Mouse (Mus musculus) c-Kit-positive CD71-positive TER-119-negative erythroid progenitor cells, embryonic 14.5 days (primary cell): ENCODE results near the gene Mospd3.

Source experiments
- DNase-seq: peaks from one replicate; pipeline ENCODE4 v3.0.0-alpha.2; 2013; ENCODE audit warnings: low read depth

Gene Mospd3

DNA sequence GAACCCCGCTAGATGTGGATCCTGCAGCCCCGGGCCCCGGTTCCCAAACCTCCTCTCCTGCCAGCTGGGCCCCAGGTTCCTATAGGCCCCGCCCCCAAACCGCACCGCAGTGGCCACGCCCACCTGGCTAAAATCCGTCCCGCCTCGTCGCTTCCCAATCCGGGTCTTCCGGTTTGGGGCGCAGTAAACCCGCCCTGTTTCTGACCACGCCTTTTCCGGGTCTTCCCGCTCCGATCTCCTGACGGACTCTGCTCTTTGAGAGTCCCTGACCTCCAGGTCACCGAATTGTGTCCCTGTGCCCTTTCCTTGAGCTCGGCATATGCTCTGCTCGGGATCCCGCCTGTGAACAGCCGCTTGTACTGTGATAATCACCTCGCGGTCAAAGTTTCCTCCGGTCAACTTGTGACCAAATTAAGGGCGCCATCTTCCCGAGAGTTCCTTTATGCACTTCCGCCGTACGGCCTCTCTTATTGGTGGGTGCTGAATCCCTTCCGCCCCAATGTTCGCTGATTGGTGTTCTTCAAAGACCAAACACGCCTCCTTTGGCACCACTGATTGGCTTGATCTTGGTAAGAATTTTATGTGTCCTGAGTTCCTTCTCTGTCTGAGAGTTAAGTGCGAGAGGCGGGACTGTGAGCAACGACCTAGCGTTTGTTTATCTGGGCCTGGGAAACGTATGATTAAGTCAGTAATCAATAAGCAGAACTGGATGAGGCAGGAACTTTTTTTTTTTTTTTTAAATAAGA is at the start of gene Mospd3:
Mospd3 (minus strand) TSS at position 440 of the 746 bp plus-strand sequence.
- DNase-seq: peak; percentile 98

DNA sequence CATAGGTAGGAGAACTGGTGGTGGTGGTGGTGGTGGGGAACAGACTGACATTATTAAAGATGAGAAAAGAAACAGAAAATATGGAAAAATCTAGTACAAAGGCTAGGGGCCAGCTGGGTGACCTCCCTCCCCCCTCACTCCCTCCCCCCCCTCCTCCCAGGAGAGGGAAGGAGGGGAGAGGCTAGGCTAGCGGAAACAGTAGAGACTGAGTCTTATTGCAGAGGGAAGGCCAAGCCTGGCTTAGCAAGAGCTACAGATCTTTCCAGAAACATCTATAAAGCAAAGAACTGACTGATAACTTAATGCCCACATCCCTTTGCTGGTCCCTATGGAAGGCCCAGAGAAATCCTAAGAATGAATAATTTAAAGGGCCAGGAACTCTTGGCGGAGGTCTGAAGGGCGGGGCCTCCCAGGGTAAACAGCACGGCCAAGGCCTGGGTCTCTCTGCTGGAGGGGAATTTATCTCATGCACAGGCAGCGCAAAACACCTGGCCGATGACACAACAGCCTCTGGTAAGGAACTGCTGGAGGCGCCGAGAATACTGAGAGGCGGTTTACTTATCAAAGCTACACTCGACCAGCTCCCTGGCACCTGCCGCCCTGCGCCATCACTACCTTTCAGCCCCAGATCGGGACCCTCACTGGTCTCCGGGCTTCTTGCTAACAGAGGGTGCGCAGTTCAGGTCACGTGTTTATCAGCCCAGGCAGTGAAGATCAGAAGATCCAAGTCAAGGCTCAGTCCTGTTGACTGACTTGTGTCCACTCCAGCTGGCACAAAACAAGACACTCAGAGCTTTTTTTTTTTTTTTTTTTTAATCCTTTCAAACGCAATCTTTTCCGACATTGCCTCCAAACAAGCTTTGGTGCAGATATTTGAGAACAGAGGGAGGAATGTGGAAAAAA is 49.1 kb upstream of the Mospd3 start:
- DNase-seq: no peak

DNA sequence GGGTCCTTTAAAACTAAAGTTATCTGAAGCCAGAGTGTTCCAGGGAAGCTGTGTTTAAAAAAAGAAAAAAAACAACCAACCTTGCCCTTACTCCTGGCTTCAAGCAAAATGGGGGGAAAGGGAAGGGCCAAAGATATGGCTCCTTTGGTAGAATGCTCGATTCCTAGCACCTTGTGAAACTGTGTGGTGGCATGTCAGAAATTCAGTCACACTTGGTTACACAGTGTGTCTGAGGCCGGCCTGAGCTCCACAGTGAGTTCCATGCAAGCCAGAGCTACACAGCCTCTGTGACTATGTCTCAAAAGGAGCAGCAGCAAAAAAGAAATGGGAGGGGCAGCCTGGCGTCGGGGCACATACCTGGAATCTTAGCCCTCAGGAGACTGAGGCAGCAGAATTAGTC is 48.4 kb upstream of the Mospd3 start:
- no peak for DNase-seq

DNA sequence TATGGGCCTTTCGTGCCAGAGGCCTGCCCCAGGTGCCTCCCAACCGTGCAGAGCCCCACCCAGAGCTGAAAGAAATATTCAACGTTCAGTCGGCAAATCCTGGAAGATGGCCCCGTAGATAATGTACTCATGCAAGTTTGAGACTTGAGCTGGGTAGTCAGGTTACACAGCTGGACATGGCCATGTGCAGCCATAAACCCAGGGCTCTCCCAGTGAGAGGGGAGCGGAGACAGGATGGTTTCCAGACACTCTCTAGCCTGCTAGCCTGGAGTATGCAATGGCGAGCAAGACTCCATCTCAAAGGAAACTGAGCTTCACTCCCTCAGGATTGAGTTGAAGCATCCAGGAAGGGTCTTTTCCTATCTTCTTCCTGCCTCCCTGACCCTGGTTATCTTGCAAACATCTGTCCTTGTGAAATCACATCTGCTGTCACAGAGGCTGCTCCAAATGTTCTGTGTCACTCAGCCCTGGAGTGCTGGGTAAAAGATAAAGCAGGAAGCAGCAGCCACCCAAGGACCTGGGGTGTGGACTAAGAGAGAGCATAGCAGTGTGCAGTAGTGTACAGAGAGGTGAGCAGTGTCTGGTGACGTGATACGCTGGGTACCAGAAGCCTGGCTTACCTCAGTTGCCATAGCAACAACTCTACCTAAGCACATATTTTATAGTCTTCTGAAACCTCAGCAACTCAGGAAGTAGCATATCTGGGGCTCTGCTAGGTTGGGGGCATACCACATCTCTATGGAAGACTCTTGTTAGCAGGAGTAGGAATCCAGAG is 47.2 kb upstream of the Mospd3 start:
- no peak for DNase-seq

DNA sequence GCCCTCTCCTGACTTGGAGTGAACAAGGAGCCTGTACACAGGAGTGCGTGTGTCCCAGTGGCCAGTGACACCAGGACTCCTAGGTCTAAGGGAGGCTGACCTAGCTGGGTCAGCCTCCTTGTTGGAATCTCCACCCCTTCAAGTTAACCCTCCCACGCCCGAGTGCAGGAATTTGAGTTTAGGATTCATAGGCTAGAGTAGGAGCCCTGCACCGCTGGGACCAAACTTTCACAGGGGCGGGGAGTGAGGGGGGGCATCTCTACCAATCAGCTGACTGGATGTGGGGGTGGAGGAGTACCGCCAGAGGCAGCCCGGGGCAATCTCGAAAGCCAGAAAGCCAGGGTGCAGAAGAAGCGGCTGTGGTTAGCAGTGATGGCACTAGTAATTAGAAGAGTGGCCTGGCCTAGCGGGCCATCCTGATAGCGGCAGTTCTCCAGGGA is 44.8 kb upstream of the Mospd3 start, which contains the start of gene Irs3:
Irs3 (minus strand) TSS at position 63 of the 440 bp plus-strand sequence.
- DNase-seq: no peak

DNA sequence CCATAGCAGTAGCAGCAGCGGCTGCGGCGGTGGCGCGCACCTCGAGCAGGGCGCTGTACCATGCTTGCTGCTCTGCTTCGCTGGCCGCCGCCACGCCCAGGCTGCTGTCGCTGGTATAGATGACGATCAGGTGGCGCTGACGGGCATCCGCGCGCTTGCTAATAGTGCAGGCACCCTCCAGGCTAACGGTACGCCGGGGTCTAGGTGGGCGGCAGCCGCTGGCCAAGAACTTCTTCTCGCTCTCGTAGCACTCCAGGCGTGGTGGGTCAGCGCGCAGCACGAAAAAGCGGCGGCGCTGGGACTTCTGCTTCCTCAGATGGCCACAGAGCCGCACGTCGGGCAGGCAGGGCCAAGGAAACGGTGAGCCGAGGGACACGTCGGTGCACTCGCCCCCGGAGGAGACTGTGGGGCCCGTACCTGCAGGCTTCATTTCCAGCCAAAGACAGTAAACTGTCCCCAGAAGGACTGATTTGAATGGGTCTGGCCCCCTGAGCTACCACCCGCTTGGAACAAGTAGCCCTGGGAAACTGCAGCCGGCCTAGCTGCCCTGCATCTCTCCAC is 44.3 kb upstream of the Mospd3 start:
- no peak for DNase-seq

DNA sequence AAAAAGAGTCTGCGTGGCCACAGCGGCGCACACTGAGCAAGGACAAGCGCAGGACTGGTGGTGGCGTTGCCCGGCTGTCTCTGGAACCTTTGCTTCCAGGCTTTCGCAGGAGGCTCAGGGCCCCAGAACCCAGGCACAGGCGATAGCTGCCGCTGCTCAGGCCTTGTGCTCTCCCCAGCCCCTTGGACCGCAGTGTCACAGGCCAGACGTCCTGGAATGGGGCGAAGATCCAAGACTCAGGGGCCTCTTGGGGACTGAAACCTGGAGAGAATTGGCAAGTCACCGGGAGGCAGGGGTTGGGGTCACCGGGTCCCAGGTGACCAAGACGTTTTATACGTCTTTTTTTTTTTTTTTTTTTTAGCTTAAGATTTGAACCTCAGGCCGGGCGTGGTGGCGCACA is 43.6 kb upstream of the Mospd3 start:
- DNase-seq: no peak

DNA sequence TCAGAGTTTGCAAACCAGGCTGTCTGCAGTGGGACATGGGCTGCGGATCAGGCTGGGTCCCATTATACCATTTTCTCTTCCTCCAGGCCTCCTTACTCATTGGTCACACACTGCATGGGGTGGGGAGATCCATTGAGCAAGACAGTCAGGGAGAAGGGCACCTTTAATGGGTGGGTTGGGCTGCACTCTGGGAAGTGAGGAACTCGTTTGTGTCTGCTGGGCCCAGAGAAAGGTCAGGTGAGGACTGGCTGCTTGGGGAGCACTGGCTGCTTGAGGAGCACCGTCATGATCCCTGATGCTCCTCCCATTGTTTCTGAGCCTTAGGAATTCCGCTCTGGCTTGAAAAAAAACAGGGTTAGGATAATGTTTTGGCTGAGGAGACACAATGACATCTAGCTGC is 42.0 kb upstream of the Mospd3 start:
- no peak for DNase-seq

DNA sequence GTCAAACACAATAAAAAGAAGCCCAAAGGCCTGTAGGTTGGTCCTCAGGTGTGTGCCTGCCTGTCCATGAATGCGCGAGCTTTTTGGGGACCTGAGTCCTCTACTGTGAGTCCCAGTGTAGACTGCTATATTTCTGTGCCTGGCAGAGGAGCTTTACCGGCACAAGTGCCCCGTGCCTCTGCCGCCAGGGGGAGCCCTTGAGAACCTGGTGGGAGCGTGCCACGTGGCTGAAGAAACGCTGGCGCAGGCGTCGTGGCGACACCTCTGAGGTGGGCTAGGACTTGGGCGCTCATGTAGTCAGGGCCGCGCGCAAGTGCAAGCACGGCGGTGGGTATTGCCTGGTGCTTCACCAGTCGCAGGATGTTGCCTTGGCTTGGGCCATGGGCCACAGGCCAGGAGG is 40.2 kb upstream of the Mospd3 start, which contains the start of gene Sap25:
Sap25 (plus strand) TSS at position 281 of the 400 bp plus-strand sequence.
- DNase-seq: no peak

DNA sequence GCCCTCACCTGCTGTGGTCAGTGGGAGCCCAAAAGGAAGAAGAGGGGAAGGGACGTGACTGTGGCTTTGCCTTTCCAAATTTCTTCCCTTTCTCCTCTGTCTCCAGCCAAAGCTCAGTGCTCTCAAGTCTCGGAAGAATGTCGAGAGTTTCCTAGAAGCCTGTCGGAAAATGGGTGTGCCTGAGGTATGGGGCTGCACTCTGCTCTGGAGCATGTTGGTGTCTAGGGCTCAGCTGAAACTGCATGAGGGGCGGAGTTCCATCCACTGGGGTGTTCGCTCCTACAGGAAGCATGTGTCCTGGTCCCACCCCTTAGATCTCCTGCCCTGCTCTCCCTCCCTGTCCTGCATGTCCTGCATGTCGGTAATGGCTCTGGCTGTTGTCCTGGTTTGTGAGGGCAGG is 38.6 kb upstream of the Mospd3 start:
- no peak for DNase-seq

DNA sequence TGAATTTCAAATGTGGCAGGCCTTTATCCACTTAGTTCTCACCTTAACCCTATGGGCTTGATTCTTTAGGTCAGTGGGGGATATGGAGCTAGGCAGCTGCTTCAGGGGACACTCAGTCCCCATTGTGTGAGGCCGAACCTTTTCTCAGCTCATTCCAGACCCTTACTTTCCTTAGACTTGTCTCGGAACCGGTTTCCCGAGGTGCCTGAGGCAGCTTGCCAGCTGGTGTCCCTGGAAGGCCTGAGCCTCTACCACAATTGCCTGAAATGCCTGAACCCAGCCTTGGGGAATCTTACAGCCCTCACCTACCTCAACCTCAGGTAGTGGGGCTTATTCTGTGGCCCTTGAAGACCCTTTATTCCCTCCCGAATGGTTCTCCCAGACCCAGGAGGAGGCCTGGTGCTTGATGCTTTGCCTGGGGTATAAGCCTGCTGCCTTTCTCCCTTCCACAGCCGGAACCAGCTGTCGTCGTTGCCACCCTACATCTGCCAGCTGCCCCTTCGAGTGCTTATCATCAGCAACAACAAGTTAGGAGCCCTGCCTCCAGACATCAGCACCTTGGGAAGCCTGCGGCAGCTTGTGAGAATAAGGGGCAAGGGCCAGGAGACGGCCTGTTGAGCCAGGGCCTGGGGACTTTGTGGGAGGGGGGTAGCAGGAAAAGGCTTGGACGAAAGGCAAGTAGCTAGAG is 32.7 kb upstream of the Mospd3 start:
- no peak for DNase-seq

DNA sequence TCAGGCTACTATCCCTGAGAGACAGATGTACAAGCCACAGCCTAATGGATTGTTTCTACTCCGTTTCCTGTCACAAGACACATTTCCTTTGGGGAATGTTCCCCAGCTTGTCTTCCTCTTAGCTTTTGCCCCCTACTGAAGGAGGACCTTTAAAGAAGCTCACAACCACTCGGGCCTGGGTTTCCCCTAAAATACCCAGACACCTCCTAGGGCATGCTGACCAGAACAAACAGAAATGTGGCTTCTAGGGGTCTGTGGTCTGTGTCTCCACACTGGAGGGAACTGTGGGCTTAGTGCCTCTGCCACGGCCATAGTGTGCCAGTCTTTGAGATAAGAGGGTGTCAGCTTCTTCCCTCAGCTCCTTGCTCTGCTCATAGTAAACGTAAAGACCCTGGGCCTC is 30.7 kb upstream of the Mospd3 start:
- no peak for DNase-seq

DNA sequence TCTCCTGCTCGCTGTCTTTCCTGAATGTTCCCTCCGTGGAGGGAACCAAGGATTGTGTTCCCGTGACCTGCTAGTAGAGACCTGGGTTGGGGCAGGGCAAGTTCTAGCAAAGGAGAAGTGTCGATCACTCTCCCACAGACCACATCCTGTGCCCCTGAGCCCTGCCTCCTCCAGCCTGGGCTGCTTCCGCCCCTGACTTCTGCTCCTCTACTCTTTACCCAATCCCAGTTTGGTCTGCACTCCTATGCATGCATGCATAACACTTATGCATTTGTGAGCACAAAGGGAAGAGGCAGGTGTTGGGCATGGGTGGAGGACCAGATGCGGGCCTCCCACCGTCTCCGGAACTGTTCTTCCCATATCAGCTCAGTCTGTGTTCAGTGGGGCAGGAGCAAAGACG is 30.3 kb upstream of the Mospd3 start:
- DNase-seq: no peak

DNA sequence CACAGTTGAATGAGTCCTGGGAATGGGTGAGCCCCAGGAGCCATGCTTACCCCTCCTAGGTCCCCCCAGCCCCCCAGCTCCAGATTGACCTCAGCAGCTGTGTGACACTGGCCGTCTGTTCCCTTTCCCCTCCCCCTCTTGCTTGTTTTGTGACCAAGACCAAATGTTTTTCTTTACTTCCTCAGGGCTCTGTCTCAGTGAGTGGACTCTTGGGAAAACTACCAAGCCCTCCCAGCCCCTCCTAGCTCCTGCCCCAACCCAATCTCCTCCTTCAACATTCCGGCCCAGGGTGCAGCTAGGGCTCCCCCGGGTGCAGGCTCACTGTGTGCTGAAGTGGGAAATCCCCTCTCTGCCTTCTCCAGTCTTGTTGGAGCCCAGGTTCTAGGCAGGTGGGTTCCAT is 29.7 kb upstream of the Mospd3 start:
- no peak for DNase-seq

DNA sequence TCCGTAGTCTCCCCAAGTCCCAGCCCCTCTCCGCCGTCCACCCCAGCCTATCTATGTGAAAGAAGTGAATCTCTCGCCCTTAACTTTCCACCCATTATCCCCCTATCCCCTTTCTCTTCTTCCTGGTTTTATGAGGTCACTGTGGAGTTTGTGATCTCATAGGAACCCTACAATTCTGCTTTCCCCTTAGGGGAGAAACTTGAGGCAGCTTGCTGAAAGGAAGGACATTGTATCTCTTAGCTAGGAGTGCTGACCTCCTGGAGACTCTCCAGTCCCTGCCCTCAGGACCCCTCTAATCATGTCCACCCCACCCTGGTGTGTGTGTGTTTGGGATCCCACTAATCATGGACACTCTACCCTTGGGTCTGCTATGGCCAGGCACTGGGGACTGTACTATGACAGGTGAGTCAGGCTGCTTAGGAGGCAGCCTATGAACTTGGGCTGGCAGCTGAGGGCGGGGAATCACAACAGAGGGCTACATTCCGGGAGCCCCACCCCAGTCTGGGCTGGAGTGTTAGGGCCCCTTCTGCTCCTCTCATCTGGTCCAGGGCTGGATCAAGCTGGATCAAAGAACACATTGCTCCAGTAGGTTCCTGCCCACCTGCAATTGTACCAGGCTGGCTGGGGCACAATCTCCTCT is 29.2 kb upstream of the Mospd3 start:
- DNase-seq: no peak

DNA sequence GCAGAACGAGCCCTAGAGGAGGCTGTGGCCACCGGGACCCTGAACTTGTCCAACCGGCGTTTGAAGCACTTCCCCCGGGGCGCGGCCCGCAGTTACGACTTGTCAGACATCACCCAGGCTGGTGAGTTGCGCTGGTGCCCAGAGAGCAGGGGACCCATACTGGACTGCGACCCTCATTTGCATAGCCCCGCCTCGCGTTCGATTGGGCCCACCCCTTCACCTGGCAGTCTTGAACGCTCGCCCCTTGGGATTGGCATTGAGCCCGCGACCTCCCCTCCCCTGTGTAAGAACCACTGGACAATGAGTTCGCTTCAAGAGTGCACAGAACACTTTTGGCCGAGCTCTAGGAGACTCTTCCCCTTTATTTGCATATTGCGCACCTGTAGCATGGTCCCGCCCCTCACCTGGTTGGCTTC is 28.5 kb upstream of the Mospd3 start:
- DNase-seq: no peak

DNA sequence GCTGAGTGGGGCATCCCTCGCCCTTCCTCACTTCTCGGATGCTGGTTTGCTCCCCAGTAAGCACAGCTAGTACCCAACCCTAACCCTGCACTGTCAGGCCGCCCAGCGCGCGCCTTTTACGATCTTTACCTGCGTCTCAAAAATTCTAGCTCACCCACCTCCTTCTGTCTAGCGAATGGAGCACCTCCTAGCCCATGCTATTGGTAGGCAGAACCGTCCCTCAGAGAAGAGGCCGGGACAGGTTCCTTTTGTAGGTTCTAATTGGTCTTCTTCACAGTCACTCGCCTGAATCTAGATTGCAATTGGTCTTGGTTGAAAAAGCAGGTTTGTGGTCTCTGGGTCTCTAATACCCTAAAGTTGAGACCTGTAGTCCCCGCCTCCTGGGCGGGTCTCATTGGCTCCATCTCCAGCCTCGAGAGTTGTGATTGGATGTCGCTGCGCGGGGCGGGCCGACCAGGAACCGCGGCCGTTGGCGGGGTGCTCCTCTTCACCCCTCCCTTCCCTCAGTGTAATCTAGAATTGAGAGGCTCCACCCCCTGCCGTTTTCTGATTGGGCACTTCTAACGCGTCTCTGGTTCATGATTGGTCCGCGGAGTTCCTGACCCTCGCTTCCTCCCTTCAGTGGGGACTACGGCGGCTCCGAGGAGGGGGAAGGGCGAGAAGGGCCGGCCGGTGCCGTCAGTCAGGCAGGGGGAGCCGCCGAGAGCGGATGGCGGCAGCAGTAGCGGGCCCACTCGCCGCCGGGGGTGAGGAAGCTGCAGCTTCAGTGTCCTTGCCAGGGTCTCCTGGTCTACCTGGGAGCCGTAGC is 27.8 kb upstream of the Mospd3 start, which contains the start of the genes Fbxo24, Lrch4 and Gm20605:
Fbxo24 (minus strand) TSS at position 505 of the 808 bp plus-strand sequence.
Lrch4 (plus strand) TSS at position 624 of the 808 bp plus-strand sequence.
Gm20605 (plus strand) TSS at position 678 of the 808 bp plus-strand sequence.
- DNase-seq: peak; percentile 100

DNA sequence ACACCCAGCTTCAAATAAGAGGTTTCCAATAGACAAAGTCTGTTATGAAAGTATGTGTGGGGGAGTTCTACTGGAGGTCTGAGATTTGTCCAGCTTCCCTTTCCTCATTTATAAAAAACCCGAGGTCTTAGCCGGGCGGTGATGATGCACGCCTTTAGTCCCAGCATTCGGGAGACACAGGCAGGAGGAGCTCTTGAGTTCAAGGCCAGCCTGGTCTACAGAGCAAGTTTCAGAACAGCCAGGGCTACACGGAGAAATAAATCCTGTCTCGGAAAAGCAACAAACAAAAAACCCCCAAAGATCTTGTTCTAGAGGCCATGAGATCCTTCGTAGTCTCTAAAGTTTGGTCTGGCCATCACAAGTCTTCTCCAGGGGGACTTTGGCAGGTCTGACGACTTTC is 27.1 kb upstream of the Mospd3 start:
- no peak for DNase-seq

DNA sequence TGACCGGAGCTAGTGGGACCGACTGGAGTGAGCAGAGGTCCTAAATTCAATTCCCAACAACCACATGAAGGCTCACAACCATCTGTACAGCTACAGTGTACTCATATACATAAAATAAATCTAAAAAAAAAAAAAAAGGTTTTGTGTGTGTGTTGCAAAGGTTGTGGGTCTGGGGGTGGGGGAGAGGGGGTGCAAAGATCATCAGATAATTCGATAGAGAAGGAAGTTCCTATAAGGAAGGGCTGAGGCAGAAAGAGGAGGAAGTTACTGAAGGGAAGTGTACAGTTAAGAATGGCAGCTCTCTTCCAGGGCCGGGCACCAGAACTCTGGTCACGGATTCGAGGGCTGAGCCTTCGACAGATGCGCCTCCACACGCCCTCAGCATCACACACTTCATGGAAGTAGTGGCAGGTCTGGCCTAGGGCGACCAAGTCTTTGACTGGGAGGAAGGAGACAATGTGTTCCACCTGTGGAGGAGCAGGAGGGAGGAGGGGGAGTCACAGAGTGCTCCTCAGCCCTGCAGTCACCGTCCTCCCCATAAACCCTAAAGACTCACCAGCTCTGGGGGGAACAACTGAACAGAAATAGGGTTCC is 23.2 kb upstream of the Mospd3 start:
- DNase-seq: no peak
